Mouse (Mus musculus): Measurements from ENCODE around the gene Olfr373. TPM values are rescaled to one million over a fixed set of nuclear protein-coding genes. Genes with fewer than 3 reads are reported as not detected.
"Not testable (repeated sequence)": the region's sequence is repeated elsewhere in the genome, so short reads cannot be mapped to it uniquely, and the experiment has no call there.

Olfr373 gene
- polyA plus RNA-seq, 1 experiment from 2014 or later = not detected

DNA sequence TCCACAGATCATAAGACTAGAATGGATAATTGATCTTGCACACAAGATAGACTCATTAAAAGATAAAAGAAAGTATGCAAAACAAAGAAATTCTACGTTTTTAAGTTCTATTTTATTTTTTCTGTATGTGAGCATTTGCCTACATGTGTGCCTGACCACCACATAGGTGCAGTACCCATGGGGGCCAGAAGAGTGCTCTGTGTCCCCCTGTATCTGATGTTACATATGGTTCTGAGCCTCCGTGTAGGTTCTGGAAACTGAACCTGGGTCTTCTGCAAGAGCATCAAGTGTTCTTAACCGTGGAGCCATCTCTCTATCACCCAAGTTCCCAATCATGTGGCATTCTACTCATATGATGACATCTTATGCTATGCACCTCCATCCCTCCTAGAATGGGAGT, 29.5 kb downstream of the Olfr373 start:
- no peaks in the 10 kb centered on the region for H3K27me3 ChIP-seq
- no peaks in the 10 kb centered on the region for H3K36me3 ChIP-seq

DNA sequence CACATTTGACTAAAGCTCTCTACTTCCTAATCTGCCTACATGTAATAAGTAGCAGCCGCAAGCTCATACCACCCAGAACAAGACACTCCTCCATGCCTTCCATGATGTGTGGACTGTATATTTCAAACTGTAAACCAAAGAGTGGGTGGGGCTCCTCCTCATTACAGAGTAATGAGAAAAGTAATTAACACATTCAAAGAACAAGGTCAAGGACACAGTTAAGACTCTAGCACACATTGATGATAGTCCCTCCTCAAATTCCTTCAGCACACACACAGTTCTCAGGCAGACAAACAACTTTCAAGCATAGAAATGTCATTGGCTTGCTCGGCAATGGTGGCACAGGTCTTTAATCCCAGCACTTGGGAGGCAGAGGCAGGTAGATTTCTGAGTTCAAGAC, 32.2 kb downstream of the Olfr373 start:
- Histone ChIP-seq H3K4me2 (no peak overlapping the region), H3K36me3 (no peaks in the 10 kb centered on the region), H3K27ac (replicated peaks) (no peak overlapping the region), H3K4me1 (replicated peaks) (no peaks in the 10 kb centered on the region), H3K9me3 (no peaks in the 10 kb centered on the region), H3K27me3 (no peaks in the 10 kb centered on the region), H3K9ac (no peak overlapping the region), H3K4me3 (no peak overlapping the region)
- WGBS = 90% methylated on average over 2 of the region's 2 CpGs
- ATAC-seq (ENCODE audit: low read depth) = no peak

More for the DNA sequence above, 29.5 kb downstream of the Olfr373 start:
- Histone ChIP-seq H3K9ac (no peak overlapping the region), H3K9me3 (no peaks in the 10 kb centered on the region), H3K4me2 (no peak overlapping the region), H3K27ac (replicated peaks) (no peak overlapping the region), H3K4me3 (no peak overlapping the region), H3K4me1 (replicated peaks) (no peaks in the 10 kb centered on the region)
- ATAC-seq (ENCODE audit: low read depth) = no peak
- WGBS = 68% methylated on average over 3 of the region's 3 CpGs

GRCm38 (mm10) chr8:72118616-72119015, 35.6 kb downstream of the Olfr373 start:
- Histone ChIP-seq H3K4me1 (replicated peaks) (no peaks in the 10 kb centered on the region), H3K9ac (no peak overlapping the region), H3K4me2 (no peak overlapping the region), H3K36me3 (no peaks in the 10 kb centered on the region), H3K27ac (replicated peaks) (no peak overlapping the region), H3K4me3 (no peak overlapping the region), H3K27me3 (no peaks in the 10 kb centered on the region), H3K9me3 (no peaks in the 10 kb centered on the region)
- ATAC-seq (ENCODE audit: low read depth) = no peak
- 57% methylated on average over 4 of the region's 4 CpGs for WGBS

GRCm38 (mm10) chr8:72121486-72121885, 38.5 kb downstream of the Olfr373 start:
- not testable (repeated sequence) for ATAC-seq (ENCODE audit: low read depth); H3K27me3 ChIP-seq
- WGBS = 61% methylated on average over 3 of the region's 3 CpGs

GRCm38 (mm10) chr8:72121997-72122396, 39.0 kb downstream of the Olfr373 start:
- Histone ChIP-seq H3K4me1 (replicated peaks) (no peaks in the 10 kb centered on the region), H3K4me2 (no peak overlapping the region), H3K4me3 (no peak overlapping the region), H3K9ac (no peak overlapping the region), H3K27ac (replicated peaks) (no peak overlapping the region), H3K27me3 (no peaks in the 10 kb centered on the region), H3K9me3 (no peaks in the 10 kb centered on the region), H3K36me3 (no peaks in the 10 kb centered on the region)
- WGBS = 49% methylated on average over 1 of the region's 1 CpGs
- no peak for ATAC-seq (ENCODE audit: low read depth)

More at GRCm38 (mm10) chr8:72121486-72121885, 38.5 kb downstream of the Olfr373 start:
- not testable (repeated sequence) for H3K9ac ChIP-seq; H3K27ac ChIP-seq (replicated peaks); H3K4me3 ChIP-seq; H3K36me3 ChIP-seq; H3K4me1 ChIP-seq (replicated peaks); H3K9me3 ChIP-seq; H3K4me2 ChIP-seq

GRCm38 (mm10) chr8:72127834-72128233, 44.9 kb downstream of the Olfr373 start:
- no peak overlapping the region for H3K4me2 ChIP-seq
- H3K4me3 ChIP-seq = no peak overlapping the region
- ATAC-seq (ENCODE audit: low read depth) = no peak
- no peaks in the 10 kb centered on the region for H3K27me3 ChIP-seq
- no peaks in the 10 kb centered on the region for H3K9me3 ChIP-seq
- H3K36me3 ChIP-seq = no peaks in the 10 kb centered on the region
- 91% methylated on average over 1 of the region's 1 CpGs for WGBS
- H3K9ac ChIP-seq = no peak overlapping the region
- no peak overlapping the region for H3K27ac ChIP-seq (replicated peaks)
- H3K4me1 ChIP-seq (replicated peaks) = no peaks in the 10 kb centered on the region

DNA sequence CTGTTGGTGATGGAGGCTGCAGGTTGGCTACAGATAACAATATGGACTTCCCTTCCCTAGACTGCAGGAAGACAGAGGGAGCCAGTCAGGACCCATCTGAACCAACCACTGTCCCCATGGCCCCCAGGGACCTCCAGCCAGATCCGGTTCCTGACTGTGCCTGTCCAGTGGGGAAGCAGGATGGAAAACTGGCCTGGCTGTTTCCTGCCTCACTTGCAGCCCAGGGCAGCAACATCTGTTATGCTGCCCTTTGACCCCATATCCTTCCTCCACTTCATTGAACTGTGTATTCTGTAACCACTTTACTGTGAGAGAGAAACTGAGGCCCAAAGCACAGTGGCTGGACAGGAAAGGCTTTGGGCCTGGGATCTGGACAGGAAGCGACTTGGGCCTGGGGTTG, 48.3 kb downstream of the Olfr373 start:
- peaks cover 12% of the 10 kb centered on the region for H3K4me1 ChIP-seq (replicated peaks)
- WGBS = 78% methylated on average over 2 of the region's 2 CpGs
- H3K4me2 ChIP-seq = no peak overlapping the region
- H3K27ac ChIP-seq (replicated peaks) = 0 out of 2 replicates have a peak overlapping the region, but pooled peaks have one; percentile 33
- no peak overlapping the region for H3K9ac ChIP-seq
- H3K4me3 ChIP-seq = no peak overlapping the region
- no peak for ATAC-seq (ENCODE audit: low read depth)
- H3K9me3 ChIP-seq = no peaks in the 10 kb centered on the region
- no peaks in the 10 kb centered on the region for H3K27me3 ChIP-seq
- H3K36me3 ChIP-seq = no peaks in the 10 kb centered on the region

DNA sequence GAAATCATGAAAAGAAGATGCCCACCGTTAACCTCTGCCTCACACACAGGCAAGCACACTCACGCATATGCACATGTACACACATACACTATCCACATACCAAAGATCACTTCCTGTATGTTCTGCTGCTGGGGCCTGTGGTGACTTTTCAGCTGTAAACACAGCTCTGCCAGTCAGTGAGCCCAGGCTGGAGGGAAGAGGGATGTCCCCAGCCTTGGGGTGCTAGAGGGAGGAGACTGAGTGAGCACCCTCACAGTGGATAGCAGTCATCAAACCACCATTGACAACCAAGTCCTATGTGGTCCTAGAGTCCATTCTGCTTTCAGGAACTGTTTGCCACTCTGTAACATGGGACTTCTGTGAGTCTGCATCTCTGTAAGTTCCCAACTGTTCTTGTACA, 48.9 kb downstream of the Olfr373 start:
- Histone ChIP-seq H3K9me3 (no peaks in the 10 kb centered on the region), H3K27me3 (no peaks in the 10 kb centered on the region), H3K9ac (no peak overlapping the region), H3K4me2 (no peak overlapping the region), H3K4me3 (no peak overlapping the region), H3K36me3 (no peaks in the 10 kb centered on the region), H3K27ac (replicated peaks) (peak overlapping the region; percentile 33; the same call in 1 of the 2 replicates), H3K4me1 (replicated peaks) (peaks cover 18% of the 10 kb centered on the region)
- ATAC-seq (ENCODE audit: low read depth) = no peak
- WGBS = 85% methylated on average over 2 of the region's 2 CpGs

DNA sequence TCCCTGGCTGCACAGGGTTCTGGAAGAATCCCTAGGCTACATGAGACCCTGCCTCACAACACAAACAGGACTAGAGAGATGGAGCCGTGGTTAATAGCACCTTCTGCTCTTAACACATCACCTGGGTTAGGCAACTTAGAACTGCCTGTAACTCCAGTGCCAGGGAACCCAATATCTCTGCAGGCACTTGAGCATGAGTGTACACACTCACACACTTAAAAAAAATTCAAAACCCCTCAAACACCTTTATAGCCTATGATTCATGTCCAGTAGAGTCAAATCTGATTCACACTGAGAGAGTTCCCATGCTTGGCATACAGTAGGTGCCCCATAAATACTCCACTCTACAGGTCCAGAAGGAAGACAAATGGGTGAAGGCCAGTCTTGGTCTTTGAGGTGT, 49.4 kb downstream of the Olfr373 start:
- H3K27me3 ChIP-seq = no peaks in the 10 kb centered on the region
- H3K9ac ChIP-seq = no peak overlapping the region
- peaks cover 23% of the 10 kb centered on the region for H3K4me1 ChIP-seq (replicated peaks)
- no peak overlapping the region for H3K4me3 ChIP-seq
- H3K9me3 ChIP-seq = no peaks in the 10 kb centered on the region
- H3K36me3 ChIP-seq = no peaks in the 10 kb centered on the region
- 79% methylated on average over 1 of the region's 1 CpGs for WGBS
- H3K4me2 ChIP-seq = no peak overlapping the region
- no peak for ATAC-seq (ENCODE audit: low read depth)
- H3K27ac ChIP-seq (replicated peaks) = peak overlapping the region; percentile 33; the same call in 1 of the 2 replicates

DNA sequence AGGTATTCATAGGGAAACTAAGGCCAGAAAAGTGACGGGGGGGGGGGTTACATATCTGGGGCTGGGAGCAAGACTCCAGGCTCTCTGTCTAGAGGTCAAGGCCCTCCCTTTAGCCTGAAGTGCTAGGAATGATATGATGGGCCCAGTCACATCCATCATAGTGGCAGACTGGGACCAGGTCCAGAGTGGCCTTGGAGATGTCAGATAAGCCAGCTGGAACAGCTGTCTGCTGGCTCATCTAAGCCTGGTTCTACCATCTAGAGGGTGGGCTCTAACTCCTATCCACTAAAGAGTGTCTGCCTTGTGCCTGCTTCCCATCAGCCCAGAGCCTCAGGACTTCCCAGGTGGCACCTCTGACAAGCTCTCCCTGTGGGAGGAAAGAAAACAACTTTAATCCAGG, 49.9 kb downstream of the Olfr373 start:
- 88% methylated on average over 1 of the region's 1 CpGs for WGBS
- no peaks in the 10 kb centered on the region for H3K27me3 ChIP-seq
- no peaks in the 10 kb centered on the region for H3K9me3 ChIP-seq
- H3K27ac ChIP-seq (replicated peaks) = no peak overlapping the region
- no peak overlapping the region for H3K4me2 ChIP-seq
- no peak overlapping the region for H3K9ac ChIP-seq
- ATAC-seq (ENCODE audit: low read depth) = no peak
- H3K36me3 ChIP-seq = no peaks in the 10 kb centered on the region
- peaks cover 28% of the 10 kb centered on the region for H3K4me1 ChIP-seq (replicated peaks)
- H3K4me3 ChIP-seq = no peak overlapping the region

DNA sequence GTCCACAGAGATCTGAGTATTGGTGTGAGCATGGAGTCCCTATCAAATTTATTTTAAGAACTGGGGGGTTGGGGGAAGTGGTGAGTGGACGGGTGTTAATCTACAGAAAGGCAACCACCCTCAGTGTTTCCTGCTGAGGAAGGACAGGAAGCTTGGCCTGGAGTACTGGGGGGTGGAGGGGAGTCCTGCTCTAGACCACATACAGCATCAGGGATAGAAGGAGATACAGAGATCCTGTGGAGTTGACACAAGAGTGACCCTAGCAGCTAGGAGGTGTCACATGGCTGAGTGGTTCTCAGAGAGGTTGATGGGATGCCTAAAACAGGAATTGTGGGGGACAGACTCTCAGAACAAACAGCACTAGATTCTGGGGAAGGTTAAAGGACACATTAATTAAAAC, 50.5 kb downstream of the Olfr373 start:
- no peak for ATAC-seq (ENCODE audit: low read depth)
- no peak overlapping the region for H3K4me3 ChIP-seq
- H3K9me3 ChIP-seq = no peaks in the 10 kb centered on the region
- no peak overlapping the region for H3K27ac ChIP-seq (replicated peaks)
- peaks cover 2% of the 10 kb centered on the region for H3K36me3 ChIP-seq
- H3K27me3 ChIP-seq = no peaks in the 10 kb centered on the region
- H3K4me2 ChIP-seq = no peak overlapping the region
- no peak overlapping the region for H3K9ac ChIP-seq
- WGBS = 74% methylated on average over 1 of the region's 1 CpGs
- H3K4me1 ChIP-seq (replicated peaks) = peaks cover 31% of the 10 kb centered on the region

- peak within 1 kb of the TSS; percentile 90 for H3K4me2 ChIP-seq
- H3K9ac ChIP-seq = peak within 1 kb of the TSS; percentile 83
- H3K36me3 ChIP-seq = peaks cover 15% of the 10 kb centered on the region
- no peaks in the 10 kb centered on the region for H3K9me3 ChIP-seq
- H3K27me3 ChIP-seq = no peaks in the 10 kb centered on the region
- peak within 1 kb of the TSS; percentile 72 for H3K4me3 ChIP-seq
- ATAC-seq (ENCODE audit: low read depth) = peak; percentile 84
- WGBS = under 1% methylated on average over 47 of the region's 49 CpGs
- H3K27ac ChIP-seq (replicated peaks) = peak within 1 kb of the TSS; percentile 91
- H3K4me1 ChIP-seq (replicated peaks) = peaks cover 31% of the 10 kb centered on the region
Observed at GRCm38 (mm10) chr8:72134756-72135445, 51.9 kb downstream of the Olfr373 start, which contains the start of gene Tpm4. Tpm4 (plus strand) TSS chr8:72134975.

All from neural tube, embryonic 13.5 days (tissue).